Mouse (Mus musculus) NIH3T3 (cell line): Measurements from ENCODE around the gene Runx1.

Experiments used
- DNase-seq: peaks from one replicate; pipeline ENCODE4 v3.0.0-alpha.2; 2012; ENCODE audit warnings: low read depth

Runx1 gene

DNA sequence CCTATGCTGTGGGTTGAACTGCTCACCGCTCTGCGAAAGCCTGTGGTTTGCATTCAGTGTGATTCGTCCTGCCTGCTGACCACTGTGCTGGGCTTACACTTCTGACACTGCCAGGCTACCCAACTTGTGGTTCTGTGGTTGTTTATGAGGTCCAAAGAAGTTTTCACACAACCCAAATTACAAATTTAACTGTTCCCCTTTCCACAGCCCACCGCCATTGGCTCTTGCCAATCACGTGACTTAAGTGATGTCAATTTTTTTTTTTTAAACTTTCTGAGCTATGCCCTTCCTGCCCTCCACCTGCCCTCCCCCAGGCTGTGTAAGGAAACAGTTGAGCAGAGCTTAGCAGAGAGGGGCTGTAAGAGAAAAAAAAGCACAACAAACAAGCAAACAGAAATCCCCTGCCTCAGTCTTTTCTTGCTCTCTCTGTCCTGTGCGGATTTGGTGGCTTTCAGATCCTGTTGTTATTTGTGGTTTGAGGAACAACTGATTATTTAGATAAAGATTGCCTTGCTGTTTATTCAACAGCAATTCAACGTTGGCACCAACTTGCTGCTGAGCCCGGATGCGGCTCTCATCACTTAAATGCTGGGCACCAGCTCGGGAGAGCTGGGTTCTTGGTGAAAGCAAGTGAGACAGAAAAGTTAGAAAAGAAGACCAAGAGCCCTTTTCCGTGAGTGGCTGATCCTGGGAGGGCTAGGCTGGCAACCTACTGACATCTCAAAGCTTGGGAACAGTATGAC lies at the start of gene Runx1:
Runx1 (minus strand) TSS at position 242 of the 743 bp plus-strand sequence.
- DNase-seq, result peak; percentile 62

DNA sequence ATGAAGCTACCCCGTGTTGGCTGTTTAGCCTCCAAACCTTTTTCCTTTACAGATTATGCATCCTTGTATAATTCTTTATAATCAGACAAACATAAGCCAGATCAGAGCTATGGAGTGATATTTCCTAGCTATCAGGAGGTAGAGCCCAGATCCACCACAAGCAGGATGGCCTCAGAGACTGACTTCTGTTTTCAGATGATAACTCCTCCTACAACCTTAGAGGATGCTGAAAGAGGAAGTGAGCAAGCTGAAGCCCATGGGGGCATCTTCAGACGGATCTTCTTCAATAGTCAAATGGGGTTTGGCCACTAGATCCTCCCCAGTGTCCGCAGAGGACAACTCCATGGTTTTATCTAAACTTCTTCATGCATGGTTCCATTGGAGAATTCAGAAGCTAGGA lies 48.1 kb upstream of the Runx1 start:
- no peak for DNase-seq

DNA sequence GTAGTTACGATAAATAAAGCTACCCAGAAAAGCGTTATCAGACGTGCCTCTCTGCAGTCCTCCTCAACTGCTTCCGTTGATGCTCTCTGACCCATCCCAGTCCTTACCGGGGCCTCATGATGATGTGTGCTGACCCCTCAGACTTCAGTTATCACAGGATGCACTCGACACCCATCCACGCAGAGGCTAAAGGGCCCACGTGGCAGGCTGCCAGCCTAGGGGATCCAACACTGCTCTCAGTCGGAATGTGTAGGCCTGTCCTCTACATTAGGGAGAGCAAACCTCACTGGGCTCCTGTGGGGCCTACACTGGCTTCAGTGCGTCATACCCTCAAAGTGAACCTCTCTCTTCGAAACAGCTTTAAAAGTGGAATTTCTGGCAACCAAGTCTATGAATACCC lies 45.8 kb upstream of the Runx1 start:
- no peak for DNase-seq

DNA sequence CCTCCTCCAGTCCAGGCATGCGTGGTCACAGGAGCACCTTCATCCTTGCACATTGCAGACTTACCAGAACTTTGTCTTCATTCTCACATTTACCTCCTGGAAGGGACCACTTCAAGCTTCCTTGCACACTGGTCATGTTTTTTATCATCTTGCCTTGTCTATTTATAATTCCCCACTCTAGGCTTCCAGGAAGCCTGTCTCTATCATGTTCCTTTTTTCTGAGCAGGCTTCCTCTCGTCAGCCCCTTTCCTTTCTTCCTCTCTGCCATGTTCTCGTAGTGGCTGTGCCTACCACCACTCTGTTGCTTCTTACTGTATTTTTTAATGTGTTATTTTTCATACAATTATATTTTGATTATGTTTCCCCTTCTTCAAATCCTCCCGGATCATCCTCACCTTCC lies 42.6 kb upstream of the Runx1 start:
- no peak for DNase-seq

DNA sequence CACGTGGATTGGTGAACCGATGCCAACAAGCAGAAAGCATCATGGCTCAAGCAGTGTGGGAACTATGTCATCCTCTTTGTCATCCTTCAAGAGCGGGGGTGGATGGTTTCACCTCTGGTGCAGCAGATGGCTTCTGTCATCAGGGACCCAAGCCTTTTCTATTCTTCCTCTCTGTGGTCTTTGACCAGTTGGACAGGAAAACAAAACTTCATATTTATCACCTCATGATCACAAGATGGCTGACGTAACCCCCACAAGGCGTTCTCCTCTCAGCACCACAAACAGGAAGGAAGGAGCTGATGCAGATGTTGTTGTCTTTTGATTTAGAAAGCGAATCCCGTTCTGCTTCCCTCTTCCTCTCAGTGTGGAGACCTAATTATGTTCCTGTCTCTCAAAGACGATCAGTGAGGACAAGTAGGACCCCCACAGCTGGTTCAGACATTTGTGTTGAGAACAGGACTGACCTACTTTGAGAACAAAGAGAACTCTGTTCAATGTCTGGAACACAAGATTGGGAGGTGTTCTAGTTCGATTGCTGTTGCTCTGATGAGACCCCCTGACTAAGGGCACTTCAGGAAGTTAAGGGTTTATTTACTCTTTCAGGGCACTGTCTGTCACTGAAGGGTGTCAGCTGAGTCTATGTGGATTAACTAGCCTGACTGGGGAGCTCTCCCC lies 41.4 kb upstream of the Runx1 start:
- no peak for DNase-seq

DNA sequence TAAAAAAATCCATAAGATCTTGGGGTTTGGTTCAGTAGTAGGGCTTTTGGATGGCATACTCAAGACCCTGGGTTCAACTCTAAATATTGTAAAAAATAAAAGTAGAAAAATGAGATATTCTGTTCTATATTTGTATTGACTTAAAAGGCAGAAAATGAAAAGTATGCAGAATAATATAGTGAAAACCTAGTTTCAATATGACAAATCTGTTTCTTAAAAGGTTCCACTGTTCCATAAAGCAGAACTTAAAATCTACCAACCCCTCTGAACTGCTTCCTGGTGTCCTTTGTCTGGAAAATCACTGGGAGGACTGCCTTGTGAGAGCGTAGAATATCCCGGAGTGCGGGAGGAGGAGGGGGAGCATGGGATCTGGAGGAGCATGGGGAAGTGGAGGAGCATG lies 39.4 kb upstream of the Runx1 start:
- DNase-seq, result no peak

DNA sequence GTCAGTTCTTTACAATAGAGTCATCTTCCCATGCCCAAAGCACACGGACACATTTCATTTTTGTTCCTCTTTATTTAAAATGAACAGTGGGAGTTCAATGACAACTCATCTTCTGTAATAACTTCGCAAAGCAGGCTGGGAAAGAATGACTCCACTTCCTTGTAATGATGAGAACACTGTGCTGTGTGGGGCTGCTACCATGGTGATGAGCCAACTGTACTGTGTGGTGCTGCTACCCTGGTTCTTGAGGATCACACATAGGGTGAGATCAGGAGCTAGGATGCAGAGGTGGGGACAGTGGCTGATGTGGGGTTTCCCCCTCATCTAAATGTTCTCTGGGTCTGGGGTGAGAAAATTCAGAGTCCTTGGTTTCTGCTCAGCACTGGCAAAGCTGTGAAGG lies 38.2 kb upstream of the Runx1 start:
- no peak for DNase-seq

DNA sequence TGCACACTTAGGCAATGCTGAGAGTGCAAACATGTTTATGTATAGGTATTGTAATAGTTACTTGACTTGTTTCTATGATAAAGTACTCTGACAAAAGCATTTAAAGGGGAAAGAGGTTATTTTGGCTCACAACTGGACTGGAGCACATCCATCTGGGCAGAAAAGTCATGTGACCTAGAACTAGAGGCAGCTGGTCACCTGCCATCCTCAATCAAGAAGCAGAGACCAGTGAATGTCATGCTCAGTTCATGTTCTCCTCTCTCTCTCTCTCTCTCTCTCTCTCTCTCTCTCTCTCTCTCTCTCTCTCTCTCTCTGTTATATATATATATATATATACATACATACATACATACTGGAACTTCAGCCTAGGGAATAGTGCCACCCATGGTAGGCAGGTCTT lies 37.2 kb upstream of the Runx1 start:
- DNase-seq, result no peak

DNA sequence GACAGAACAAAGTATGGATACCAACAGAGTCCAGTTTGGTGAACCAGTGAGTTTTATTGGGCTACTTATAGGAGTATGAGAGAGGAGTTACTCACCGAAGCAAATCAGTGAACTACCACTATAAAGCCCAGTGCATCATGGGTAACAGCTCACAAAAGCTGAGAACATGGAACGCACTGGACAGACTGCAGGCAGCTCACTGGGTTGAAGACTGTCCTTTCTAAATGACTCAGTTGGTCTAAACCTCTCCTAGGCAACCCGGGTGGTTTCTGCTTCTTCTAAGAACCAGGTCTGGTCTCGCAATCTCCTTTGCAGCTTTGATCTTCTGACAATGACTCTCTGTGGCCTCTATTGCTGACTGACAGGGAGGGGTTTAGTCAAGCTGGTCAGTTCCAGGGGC lies 36.5 kb upstream of the Runx1 start:
- no peak for DNase-seq

DNA sequence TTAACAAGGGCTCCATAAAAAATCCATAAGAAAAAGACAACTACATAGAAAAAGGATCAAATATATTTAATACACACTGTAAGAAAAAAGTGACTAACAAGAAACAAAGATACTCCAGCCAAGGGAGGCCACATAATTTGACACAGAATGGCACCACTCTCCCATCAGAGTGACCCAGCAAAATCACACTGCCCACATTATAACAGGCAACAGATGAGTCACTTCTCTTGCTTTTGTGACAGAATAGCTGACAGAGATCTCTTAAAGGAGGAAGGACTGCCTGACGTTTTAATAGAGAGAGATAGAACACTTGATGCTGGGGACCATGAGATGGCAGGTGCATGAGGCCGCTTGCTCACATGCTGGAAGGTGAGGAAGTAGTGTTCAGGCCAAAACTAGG lies 35.6 kb upstream of the Runx1 start:
- DNase-seq, result no peak

DNA sequence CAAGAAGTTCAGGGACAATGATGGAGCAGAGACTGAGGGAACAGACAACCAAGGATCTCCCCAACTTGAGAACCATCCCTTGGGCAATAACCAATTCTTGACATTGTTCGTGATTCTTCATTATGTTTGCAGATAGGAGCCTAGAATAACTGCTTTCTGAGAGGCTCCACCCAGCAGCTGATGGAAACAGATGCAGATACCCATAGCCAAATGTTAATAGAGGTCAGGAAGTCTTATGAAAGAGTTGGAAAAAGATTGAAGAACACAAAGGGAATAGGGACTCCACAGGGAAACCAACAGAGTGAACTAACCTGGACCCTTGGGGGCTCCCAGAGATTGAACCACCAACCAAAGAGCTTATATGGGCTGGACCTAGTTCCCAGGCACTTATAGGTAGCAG lies 34.7 kb upstream of the Runx1 start:
- DNase-seq, result no peak

DNA sequence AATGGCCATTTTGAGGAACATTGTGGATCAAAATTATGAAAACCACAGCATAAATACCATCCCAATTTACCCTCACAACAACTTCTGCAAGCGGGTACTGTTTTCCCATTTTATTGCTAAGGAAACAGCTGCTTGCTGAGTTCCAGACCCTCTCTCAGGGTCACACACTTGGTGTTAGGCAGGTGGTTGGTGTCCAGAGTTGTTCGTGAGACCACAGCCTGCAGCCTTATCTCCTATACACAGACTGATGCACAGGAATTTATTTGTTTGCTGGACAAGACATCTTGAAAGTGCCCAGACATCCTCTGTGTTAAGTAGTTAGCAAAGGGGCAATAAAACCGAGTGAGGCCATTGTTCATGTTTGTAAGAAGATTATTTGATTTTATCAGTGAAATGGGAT lies 30.8 kb upstream of the Runx1 start:
- no peak for DNase-seq

DNA sequence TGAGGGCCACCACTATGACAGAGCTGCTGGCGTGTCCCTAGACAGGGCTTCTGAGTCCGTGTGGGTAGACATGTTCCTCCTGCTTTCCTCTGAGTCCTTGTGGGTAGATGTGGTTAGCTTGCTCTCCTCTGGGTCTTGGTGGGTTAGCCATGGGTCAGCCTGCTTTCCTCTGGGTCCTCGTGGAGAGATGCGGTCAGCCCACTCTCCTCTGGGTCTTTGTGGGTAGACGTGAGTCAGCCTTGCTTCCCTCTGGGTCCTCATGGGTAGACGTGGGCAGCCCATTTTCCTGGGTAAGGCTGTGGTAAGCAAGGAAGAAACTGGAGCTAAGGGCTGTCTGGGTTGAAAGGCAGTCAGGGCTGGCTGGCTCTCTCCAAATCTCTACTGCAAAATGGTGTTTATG lies 26.3 kb upstream of the Runx1 start:
- no peak for DNase-seq

DNA sequence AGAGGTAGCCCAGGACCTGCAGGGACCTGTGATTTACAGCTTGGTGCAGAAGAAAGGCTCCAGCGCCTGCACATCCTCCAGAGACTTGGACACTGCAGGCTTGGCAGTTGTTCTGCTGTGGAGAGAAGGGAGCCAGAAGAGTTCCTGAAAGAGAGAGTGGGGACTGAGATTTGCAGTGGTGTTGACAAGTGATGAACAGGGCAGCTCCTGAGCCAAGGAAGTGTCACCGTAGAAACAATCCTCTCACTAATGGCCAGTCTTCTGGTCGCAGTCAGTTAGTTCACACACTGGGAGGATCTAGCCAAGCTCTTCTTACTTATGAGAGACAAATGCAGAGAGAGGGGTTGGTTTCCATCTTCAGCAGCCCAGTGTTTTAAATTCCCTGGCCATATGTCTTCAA lies 24.5 kb upstream of the Runx1 start:
- no peak for DNase-seq

DNA sequence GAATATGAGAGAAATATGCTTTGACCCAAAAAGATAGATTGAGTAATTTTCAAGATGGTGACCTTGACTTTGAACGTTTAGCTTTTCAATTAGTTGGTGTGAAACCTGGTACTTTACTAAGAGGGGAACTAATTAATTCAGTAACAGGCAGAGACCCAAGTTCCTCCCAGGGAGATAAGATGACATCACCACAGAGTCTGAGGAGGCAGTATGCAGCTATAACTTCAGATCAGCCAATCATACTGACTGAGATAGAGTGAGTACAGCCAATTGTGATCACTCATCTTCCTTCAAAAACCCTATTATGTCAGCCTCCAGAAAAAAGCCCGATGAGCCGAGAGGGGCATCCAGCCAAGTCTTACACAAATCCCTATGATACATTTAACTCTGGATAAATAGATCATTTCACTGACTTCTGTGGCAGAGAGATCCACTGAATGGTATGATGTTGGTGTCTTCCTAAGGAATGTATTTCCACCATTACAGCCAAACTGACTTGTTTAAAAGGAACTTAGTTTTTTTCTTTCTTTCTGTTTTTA lies 21.9 kb upstream of the Runx1 start:
- peak; percentile 63 for DNase-seq

DNA sequence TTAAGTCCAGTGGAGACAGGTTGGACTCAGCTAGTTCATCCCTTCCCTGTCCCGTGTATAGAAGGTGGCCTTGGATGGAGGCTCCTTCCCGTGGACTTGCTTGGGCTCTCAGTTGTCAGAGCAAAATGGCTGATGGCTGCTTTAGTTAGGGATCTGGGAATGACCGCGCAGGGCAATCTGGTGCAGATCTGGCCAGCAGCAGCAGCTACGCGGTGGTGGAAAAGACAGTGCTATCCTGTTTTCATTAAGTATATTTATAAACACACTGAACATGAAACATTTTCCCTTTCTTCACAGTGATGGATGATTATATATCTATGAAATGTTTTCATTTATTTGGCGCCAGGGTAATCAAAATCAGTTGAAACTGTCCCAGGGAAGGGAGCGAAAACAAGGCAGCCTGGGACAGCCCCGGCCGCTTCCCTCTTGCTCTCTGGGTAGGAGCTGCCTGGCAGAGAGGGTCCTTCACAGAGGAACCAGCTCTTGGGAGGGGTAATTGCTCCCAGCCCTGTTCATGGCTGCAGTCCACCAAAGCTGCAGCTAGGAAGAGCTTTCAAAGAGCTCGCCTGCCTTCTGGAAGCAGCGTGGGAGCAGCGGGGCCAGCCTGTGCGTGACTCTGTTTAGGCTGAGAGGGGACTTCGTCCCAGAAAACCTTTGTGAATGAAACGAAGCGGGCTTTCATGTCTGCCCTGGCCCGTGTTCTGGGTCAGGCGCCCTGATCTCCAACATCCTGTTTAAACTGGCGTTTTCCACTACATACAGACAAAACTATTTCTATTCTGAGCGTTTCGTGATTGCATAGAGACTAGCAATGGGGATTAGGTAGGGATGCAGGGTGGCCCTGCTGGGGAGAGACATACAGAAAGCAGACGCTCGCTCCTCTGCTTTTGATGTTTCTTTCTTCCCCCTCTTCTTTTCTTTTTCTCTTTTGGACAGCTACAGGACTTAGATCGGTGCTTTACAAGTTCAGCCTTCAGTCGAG lies 19.6 kb upstream of the Runx1 start:
- DNase-seq, result no peak

DNA sequence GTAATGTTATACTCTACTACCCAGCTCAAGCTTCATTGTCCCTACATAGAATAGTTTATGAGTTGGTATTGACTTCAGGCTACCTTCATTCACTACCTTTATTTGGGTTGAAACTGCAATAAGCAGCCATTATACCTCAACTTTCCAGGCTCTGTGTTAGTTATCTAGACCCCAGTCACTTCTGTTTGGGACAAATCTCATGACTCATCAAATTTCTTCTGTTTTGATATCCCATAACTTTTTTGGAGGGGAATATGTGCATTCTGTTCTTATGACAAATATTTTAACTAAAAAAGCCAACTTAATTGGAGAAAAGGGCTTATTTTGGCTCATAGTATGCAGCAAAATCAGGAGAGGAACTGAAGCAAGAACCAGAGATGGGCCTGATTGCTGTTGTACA lies 12.8 kb upstream of the Runx1 start:
- no peak for DNase-seq

DNA sequence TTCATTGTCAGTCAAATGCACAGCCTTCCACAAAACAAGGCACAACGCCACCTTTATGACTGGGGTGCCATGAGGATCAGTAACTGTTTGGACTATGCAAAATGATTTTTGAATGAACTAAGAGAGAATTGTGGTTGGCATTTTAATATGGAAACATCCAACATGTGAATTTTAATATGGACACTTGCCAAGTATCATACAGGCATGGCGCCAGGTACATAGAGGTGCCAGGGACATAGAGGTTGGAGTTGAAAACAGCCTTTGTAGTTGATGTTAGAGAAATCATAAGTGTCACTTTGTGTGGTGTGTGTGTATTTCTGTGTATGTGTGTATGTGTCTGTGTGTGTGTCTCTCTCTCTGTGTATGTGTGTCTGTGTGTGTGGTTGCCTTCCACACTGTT lies 5.4 kb upstream of the Runx1 start:
- peak; percentile 16 for DNase-seq

DNA sequence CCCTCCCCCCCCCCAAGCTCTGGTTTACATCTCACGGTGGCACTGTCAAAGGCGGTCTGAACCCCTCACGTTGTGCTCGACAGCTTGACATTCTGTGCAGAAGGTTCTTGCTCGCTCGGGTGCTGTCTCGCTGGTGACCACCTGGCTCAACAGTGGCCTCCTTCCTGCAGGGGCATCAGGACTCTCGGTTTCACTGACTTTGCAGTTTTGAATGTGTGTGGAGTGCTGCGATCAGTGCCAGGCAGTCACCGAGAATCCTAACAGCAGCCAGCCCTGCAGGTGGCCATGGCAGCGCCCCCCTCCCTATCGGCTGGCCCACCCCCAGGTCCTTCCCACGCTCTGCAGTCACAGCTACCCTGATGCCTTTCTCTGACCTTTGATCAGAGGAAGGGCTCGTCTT lies 4.5 kb upstream of the Runx1 start:
- no peak for DNase-seq

DNA sequence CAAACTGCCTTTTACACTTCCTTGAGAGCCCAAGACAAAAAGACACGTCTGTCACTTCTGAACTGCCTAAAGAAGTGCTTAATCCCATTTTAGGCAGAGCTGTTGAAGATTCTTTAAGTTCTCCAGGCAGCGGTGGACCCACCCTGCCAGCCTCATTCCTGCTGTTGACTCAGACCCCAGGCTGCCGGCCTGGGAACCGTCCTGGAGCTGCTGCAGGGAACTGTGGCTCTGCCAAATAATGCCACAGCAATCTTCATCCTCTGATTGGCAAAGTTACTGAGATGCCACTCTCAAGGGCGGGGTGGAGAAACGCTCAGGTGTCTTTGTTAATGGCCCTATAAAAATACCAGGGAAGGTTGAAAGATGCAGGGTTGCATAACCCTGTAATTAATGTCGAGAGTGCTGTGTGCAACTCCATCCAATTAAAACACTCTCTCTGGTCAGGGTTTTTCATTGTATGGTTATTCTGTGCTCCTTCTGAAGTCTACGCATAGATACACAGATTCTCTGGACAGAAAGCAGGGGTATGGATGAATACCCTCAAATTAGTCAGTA lies 2.4 kb upstream of the Runx1 start:
- DNase-seq, result peak; percentile 59

DNA sequence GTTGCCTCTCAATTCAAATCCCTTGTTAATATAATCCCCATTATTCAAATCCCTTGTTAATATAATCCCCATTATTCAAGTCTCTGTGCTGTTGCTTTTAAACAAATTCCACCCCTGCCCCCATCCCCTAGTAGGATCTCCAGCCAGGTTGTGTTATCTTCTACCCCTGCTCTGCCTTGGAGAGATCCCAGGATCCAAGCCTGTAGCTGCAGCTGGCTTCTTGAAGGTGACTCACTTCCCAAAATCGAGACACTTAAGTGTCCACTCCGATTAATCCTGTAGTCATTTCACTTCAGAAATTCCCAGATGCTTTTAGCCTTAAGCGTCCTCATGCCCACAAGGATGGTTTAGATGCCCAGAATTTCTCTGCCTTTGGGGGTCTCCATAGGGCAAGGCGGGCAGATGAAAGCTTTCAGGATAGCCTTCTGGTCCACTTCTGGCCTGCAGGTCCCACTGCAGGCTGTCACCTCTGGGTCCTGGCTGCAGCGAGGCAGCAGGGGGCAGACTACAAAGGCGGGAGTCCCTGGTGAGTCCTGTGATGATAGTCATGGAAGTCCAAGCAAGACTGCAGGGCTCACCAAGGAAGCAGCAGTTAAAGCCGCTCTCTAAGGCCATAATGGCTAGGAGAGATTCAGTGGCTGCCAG lies 1.8 kb upstream of the Runx1 start:
- DNase-seq, result peak; percentile 56

DNA sequence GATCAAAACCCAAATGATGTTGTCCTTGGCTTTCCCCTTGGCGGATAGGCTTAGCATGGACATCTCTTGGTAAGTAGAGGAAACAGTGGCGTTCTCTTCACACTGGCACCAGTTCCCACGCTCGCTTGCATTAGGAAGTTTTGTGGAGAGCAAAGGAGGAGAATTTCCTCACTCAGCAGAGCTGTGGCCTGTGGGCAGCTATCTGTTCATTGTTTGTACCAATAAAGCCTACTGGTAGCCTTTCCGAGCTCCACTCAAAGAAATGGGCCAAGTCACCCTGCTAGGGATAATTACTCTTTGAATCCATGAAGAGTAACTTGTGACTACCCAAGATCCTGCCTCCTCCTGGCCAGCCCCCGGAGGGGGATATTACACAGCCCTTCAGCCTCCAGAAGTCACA lies 734 bp upstream of the Runx1 start:
- DNase-seq, result no peak
